Mouse (Mus musculus): ENCODE measurements around the gene Tmem168. TPM values are rescaled to one million over a fixed set of nuclear protein-coding genes. Genes with fewer than 3 reads are reported as not detected.

Tmem168 gene
- total RNA-seq, 4 experiments from 2014 or later, result 14.0 to 14.8 (median 14.3) TPM

DNA sequence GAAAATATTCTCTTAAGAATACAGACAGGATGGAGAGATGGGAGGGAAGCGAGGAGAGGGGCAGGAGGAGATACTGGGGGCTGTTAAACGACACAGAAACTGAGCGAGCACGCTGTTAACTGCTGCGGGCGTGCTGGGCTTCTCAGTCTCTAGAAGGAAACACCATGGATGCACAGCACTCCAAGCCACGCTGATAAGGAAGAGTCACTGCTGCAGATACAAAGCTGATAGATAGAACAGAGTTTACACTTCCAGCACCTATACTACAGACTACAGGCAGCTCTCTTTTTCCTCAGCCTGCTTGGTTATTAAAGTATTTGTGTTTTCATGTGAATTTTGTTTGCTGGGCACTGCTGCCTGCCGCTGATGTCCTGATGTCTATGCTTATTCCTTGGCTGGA lies 21.7 kb downstream of the Tmem168 start:
- DNase-seq (ENCODE audit: low spot score in 2 of 2), result no peak

- no peak for DNase-seq (ENCODE audit: low spot score in 2 of 2)
These were observed 23.1 kb downstream of the Tmem168 start for GRCm38 (mm10) chr6:13584788-13585187.

DNA sequence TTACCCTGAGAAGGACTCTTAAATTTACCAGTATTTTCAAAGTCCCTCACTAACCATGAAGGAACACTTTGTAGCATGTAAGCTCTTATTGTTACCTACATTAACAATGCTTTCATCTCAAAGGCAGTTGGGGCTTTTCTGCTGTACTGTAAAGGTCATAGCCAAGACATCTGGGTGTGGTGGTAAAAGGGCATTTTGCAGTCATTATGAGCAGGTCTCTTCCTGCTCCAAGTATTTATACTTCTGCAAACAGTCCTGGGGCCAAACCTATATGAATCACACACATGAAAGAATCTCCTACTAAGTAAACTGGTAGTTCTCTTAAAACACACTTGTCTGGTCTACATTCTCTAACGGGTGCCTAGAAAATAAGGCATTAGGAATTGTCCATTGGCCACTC lies 25.8 kb downstream of the Tmem168 start:
- DNase-seq (ENCODE audit: low spot score in 2 of 2), result no peak

GRCm38 (mm10) chr6:13565734-13566133 lies 42.2 kb downstream of the Tmem168 start:
- no peak for DNase-seq (ENCODE audit: low spot score in 2 of 2)

GRCm38 (mm10) chr6:13555266-13555665 lies 52.6 kb downstream of the Tmem168 start:
- DNase-seq (ENCODE audit: low spot score in 2 of 2), result no peak

DNA sequence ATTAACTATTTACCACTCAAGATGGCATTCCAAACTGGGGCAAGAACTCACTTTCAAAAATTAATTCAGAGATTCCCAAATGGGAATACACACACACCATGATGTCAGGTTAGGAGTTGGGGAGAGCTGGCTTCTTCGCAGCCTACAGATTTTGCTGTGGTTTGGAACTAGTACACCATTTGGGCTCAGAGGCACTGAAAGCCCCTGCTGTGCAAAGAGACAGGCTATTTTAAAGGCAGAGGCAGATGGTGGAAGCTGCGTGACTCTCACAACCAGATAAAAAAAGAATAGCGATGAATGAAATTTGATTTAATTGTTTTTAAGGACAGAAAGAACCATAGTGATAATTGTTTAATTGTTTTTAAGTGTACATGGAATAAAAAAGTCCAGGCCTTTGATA lies 66.1 kb downstream of the Tmem168 start:
- no peak for DNase-seq (ENCODE audit: low spot score in 2 of 2)

DNA sequence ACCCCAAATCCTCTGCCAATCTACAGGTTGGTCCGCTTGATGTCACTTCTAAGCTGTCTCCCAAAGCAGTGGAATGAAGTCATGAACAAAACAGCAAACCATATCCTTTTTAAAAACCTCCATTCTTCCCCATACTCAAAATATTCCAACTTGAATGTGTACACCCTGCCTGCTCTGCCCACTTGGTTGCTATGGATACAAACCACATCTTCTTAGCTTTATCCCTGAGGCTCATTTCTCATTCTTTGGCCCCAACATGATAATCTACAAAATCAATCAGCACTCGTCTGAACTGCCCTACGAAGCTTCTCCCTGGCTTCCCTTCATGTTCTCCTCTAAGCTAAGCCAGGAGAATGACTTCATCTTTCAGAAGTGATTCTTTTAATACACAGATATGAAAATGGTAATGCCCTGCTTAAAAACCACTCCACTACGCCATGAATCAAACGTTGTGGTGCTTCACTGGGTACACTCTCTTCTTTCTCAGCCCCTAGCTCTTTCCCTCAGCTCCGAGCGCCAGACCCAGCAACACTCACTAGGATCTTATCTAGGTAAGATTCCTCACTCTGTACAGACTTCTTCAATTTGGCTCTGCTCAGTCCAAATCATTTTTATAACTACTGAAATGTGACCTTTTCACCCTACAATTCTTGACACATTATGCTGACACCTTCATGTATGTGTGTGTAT lies 70.5 kb downstream of the Tmem168 start:
- DNase-seq (ENCODE audit: low spot score in 2 of 2), result no peak

Other genes with a start within 250 kb of the Tmem168 start
- gene Bmt2, start 69.9 kb upstream of the Tmem168 start, total RNA-seq (2022), result 10 to 100 TPM; 19.6 to 24.9 (median 21.5) TPM
- gene Gpr85, start 231.8 kb upstream of the Tmem168 start, total RNA-seq (2022), result 10 to 100 TPM; 34.9 to 43.6 (median 39.3) TPM